Mouse (Mus musculus): ENCODE measurements around the gene Wdr93. TPM values are rescaled to one million over a fixed set of nuclear protein-coding genes. Genes with fewer than 3 reads are reported as not detected.

The Wdr93 gene
- total RNA-seq, 2 experiments from 2014 or later: 0.19 TPM; not detected in 1

- DNase-seq: no peak
Observed at GRCm38 (mm10) chr7:79802037-79802436, 59.1 kb downstream of the Wdr93 start.

DNA sequence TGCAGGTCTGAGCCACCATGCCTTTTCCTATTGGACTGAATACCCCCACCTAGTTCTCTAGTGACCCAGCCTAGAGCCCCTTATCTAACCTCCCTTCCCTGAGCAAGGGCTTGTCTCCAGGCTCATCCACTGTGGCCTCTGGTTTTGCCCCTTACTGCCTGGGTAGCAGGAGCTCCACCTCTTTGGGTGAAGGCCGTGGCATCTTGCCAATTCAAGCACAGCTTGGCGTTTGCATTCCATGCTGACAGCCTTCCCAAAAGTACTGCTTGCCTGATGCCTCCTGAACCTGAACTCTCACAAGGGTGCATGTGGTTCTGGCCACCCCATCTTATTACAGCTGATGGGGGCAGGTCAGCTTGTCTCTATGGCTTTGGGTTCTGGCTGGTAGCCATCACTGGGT lies 60.9 kb downstream of the Wdr93 start:
- DNase-seq: peak; percentile 69

DNA sequence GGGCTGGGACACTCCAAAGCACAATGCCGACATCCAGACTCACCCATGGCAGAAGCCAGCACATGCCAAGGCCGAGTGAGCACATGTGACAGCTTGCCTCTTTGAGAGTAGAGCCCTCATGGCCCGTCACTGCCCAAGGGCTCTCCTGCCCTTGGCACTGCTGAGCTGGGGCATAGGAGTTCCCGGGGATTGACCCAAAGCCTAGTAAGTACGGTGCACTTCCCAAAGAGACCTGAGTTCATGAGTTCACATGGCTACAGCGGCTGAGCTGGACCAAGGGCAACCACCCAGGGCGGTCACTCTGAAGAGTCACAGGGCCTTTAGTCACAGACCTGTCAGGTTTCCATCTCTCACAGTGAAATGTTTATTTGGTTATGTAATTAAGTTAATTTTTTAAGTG lies 65.6 kb downstream of the Wdr93 start:
- no peak for DNase-seq

- DNase-seq: peak; percentile 81
Observed at GRCm38 (mm10) chr7:79810611-79811506, 67.9 kb downstream of the Wdr93 start, which contains the start of gene Mesp2. Gene Mesp2, plus strand, starts transcription at chr7:79810727.

DNA sequence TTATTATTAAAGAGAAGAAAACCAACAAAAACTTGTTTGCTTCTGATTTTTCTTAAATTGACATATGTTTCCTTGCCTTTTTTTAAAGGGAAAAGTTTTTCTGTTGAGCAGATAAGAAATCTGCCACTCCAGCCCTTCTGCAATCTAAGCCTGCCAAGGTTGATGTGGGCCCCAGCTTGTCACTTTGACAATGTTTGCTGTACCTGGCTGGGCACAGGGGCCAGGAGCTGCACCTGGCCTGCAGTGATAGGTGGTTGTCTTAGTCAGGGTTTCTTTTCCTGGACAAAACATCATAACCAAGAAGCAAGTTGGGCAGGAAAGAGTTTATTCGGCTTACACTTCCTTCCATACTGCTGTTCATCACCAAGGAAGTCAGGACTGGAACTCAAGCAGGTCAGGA lies 70.4 kb downstream of the Wdr93 start:
- DNase-seq: no peak

DNA sequence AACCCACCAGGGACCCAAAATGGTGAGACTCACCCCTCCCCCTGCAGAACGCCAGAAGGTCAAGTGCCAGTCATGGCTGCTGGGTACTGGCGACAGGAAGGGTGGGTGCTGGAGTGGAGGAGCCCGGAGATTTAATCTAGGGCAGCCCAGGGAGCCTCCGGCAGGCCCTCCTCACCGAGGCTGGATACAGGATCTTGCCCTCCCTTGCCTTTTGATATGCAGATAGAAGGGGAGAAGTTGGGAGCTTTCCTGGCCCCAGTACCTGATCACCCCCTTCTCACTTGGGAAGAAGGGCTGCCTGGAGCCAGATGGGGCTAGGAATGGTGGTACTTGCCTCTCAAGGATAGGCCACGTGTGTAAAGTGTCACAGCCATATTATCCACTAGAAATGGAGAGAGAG lies 75.4 kb downstream of the Wdr93 start:
- DNase-seq: no peak

DNA sequence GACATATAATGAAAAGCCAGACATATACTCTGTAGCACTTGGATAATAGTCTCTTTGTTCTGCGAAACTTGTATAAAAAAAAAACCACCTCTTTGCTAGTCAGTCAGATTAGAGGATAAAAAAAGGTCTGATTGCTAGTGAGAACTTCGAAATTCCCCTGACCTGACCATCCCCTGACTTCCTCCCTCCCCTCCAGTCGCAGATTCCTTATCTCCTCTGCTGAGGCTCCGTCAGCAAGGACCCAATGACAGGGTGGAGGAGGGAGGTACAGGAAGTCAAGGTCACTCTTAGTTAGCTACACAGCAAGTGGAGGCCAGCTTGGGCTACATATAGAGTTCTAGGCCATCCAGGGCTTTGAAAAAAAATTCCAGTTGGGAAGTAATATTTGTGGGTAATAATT lies 76.6 kb downstream of the Wdr93 start:
- no peak for DNase-seq

DNA sequence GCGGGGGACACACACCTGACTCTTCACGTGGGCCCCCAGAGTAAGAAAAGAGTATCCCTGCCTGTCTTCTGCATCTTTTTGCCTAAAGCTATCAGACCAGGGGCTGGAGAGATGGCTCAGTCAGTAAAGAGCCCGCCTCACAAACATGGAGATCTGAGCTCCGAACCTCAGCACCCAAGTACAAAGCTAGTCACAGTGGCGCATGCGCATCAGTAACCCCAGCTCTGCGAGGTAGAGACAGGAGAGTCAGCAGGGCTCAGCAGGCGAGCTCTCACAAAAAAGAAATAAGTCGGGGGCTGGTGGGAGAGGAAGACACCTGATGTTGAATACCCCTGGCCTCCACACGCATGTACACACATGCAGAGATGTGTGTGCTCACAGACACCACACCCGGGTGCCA lies 77.0 kb downstream of the Wdr93 start:
- DNase-seq: no peak

- no peak for DNase-seq
Observed at GRCm38 (mm10) chr7:79822092-79822695, 79.2 kb downstream of the Wdr93 start.

DNA sequence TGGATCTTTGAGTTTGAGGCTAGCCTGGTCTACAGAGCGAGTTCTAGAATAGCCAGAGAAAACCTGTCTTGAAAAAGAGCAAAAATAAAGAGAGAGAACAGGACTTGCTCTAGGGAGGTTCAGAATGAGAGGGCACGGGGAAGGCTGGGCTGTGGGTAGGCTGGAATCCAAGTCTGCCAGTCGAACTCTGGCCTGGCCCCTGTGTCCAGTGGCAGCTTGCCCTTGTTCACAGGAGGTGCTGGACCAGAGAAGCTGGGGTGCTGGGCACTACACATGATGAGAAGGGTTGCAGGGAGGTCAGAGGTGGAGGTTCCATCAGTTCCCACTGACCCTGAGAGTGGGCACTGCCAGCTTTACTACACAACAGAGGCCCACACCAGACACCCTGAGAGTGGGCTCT lies 85.4 kb downstream of the Wdr93 start:
- DNase-seq: no peak

GRCm38 (mm10) chr7:79831145-79831544 lies 88.2 kb downstream of the Wdr93 start:
- no peak for DNase-seq

- peak; percentile 59 for DNase-seq
Observed at GRCm38 (mm10) chr7:79831585-79831984, 88.6 kb downstream of the Wdr93 start.

- no peak for DNase-seq
Observed at GRCm38 (mm10) chr7:79832980-79833379, 90.0 kb downstream of the Wdr93 start.

DNA sequence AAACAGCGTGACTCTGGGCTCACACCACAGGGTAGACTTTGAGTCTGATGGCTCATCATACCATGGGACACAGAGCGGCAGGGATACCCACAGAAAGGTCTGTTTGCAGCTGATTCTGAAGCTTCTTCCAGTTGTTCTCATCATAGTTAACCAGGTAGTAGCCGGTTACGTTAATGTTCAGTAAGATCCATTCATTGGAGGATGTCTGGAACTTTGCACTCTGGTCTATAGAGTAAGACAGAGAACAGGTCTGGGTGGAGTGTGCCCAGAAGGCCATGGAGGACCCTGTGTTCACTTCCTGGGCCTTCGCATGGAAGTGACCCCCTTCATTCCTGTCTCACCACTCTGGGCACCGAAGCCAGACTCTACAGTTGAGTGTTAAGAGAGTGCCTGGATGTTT lies 92.2 kb downstream of the Wdr93 start:
- DNase-seq: no peak

Other genes with a start within 250 kb of the Wdr93 start
- gene Rhcg, start 125.5 kb upstream of the Wdr93 start, total RNA-seq (2021): not detected
- 1 to 10 TPM; 5.4 to 5.8 TPM for gene Ticrr, start 83.0 kb upstream of the Wdr93 start, total RNA-seq (2021)
- gene Kif7, start 27.4 kb upstream of the Wdr93 start, total RNA-seq (2021): 1 to 10 TPM; 4.9 to 5.4 TPM
- 1 to 10 TPM; 5.1 to 9.6 TPM for gene Plin1, start 10.3 kb upstream of the Wdr93 start, total RNA-seq (2021)
- 1 to 10 TPM; 7.2 to 8.5 TPM for gene Pex11a, start within 50 bp of the Wdr93 start, total RNA-seq (2021)
- not detected for gene Mesp1, start 50.6 kb downstream of the Wdr93 start, total RNA-seq (2021)
- gene Mesp2, start 67.6 kb downstream of the Wdr93 start, total RNA-seq (2021): under 1 TPM in 1 of 2 experiments, not detected in 1; 0.36 TPM
- gene Anpep, start 117.9 kb downstream of the Wdr93 start, total RNA-seq (2021): 10 to 100 TPM; 21.0 to 21.4 TPM
- 10 to 100 TPM; 25.0 to 26.5 TPM for gene Ap3s2, start 177.5 kb downstream of the Wdr93 start, total RNA-seq (2021)
- gene Arpin, start 192.2 kb downstream of the Wdr93 start, total RNA-seq (2021): 10 to 100 TPM; 25.1 to 26.0 TPM

All from heart, postnatal 4 days (tissue).